Mouse (Mus musculus): Measurements from ENCODE around the gene Fndc3a. TPM values are rescaled to one million over a fixed set of nuclear protein-coding genes. Genes with fewer than 3 reads are reported as not detected.

Fndc3a gene
- polyA plus RNA-seq (2015; fragmentation: Nextera tagmentation; extraction: Ambion mirVana): 26.5 and 29.4 TPM in 2 replicates

GRCm38 (mm10) chr14:72709710-72710340 lies at the start of gene Fndc3a:
Fndc3a (minus strand) TSS chr14:72710003.

GRCm38 (mm10) chr14:72491738-72492137 lies 218.1 kb downstream of the Fndc3a start, which contains the start of gene Gm9195:
Gm9195 (minus strand) TSS chr14:72491838.

Other genes starting within 250 kb of the Fndc3a start
- gene Gm9195, start 218.2 kb downstream of the Fndc3a start, polyA plus RNA-seq (2015; fragmentation: Nextera tagmentation; extraction: Ambion mirVana): not detected in 2 replicates